Mouse (Mus musculus) CH12.LX (cell line): ENCODE results near the gene Slc44a4. TPM values are rescaled to one million over a fixed set of nuclear protein-coding genes. Genes with fewer than 3 reads are reported as not detected.
A peak's percentile ranks its signal among the peaks of the same experiment; 100 is the strongest.

Experiments used
- DNase-seq: peaks from one replicate; pipeline ENCODE4 v3.0.0-alpha.2; 2013; ENCODE audit errors: extremely low read depth
- H3K27ac ChIP-seq: 2 replicates; pipeline ENCODE4 v1.5.1; 2012; ENCODE audit warnings: low read depth, mild to moderate bottlenecking, control low read depth, moderate library complexity; ENCODE audit not compliant: insufficient read depth
- H3K27me3 ChIP-seq: replicated peaks from 2 replicates; pipeline ENCODE3; 2012; ENCODE audit warnings: inconsistent platforms
- H3K36me3 ChIP-seq, 2 experiments: replicated peaks in 1 of 2; 2 replicates each; pipeline versions ENCODE3 to v1.6.1; 2012; ENCODE audit warnings: inconsistent platforms in 1 of 2, low read length in 1 of 2, mild to moderate bottlenecking in 1 of 2, mixed read lengths in 1 of 2, moderate library complexity in 1 of 2; ENCODE audit not compliant: control insufficient read depth in 1 of 2, insufficient read depth in 1 of 2
- H3K4me1 ChIP-seq, 2 experiments: 2 replicates each; pipeline ENCODE4 v1.6.1; 2012; ENCODE audit warnings: inconsistent platforms in 1 of 2, moderate library complexity in 1 of 2; ENCODE audit not compliant: insufficient read depth in 2 of 2, control insufficient read depth in 1 of 2
- H3K4me2 ChIP-seq: 2 replicates; pipeline ENCODE4 v1.6.1; 2012; ENCODE audit warnings: low read depth, mild to moderate bottlenecking, control low read depth; ENCODE audit not compliant: poor library complexity, insufficient read depth, severe bottlenecking
- H3K4me3 ChIP-seq, 3 experiments: fragments of 150-350 bp in 1 of 3; sonication (generic) in 1 of 3; replicated peaks in 1 of 3; 2 replicates each; pipeline versions ENCODE3 to v1.5.1; 2011 to 2012; ENCODE audit warnings: low read depth in 2 of 3, low read length in 2 of 3, mild to moderate bottlenecking in 2 of 3, moderate library complexity in 2 of 3, control low read depth in 1 of 3, improper control_type of control experiment in 1 of 3, inconsistent platforms in 1 of 3, mixed read lengths in 1 of 3; ENCODE audit not compliant: poor library complexity in 1 of 3
- H3K79me2 ChIP-seq: replicated peaks from 2 replicates; pipeline ENCODE4 v1.6.1; 2012; ENCODE audit warnings: mild to moderate bottlenecking, moderate library complexity; ENCODE audit not compliant: control insufficient read depth, poor library complexity, insufficient read depth, severe bottlenecking; ENCODE audit errors: extremely low read depth
- H3K9ac ChIP-seq: 2 replicates; pipeline ENCODE4 v1.6.1; 2012; ENCODE audit warnings: low read depth, mild to moderate bottlenecking, control low read depth, moderate library complexity; ENCODE audit not compliant: insufficient read depth
- H3K9me3 ChIP-seq: replicated peaks from 2 replicates; pipeline ENCODE3; 2012; ENCODE audit warnings: low read length, inconsistent platforms, mixed read lengths
- CHD1 ChIP-seq: IDR thresholded peaks from 2 replicates; pipeline ENCODE4 v1.6.1; 2012; ENCODE audit warnings: low read depth, low read length, improper control_type of control experiment, inconsistent platforms
- CTCF ChIP-seq, 2 experiments: IDR thresholded peaks in 1 of 2; conservative IDR thresholded peaks in 1 of 2; 2 replicates each; pipeline ENCODE4 v1.5.1; 2011 to 2012; ENCODE audit warnings: low read depth in 2 of 2, low read length in 2 of 2, improper control_type of control experiment in 1 of 2, inconsistent platforms in 1 of 2, mild to moderate bottlenecking in 1 of 2, moderate library complexity in 1 of 2
- ELF1 ChIP-seq: IDR thresholded peaks from 2 replicates; pipeline ENCODE4 v1.6.1; 2014; ENCODE audit warnings: low read depth, mild to moderate bottlenecking, inconsistent platforms, low read length, improper control_type of control experiment
- JUND ChIP-seq: conservative IDR thresholded peaks from 2 replicates; pipeline ENCODE4 v1.6.1; 2011; ENCODE audit warnings: low read depth, low read length, improper control_type of control experiment
- MAX ChIP-seq: IDR thresholded peaks from 2 replicates; pipeline ENCODE4 v1.6.1; 2011; ENCODE audit warnings: low read length, improper control_type of control experiment
- MYC ChIP-seq: IDR thresholded peaks from 2 replicates; pipeline ENCODE4 v1.6.1; 2011; ENCODE audit warnings: low read depth, mild to moderate bottlenecking, improper control_type of control experiment, low read length
- PAX5 ChIP-seq: IDR thresholded peaks from 2 replicates; pipeline ENCODE4 v1.6.1; 2012; ENCODE audit warnings: low read length, inconsistent platforms, mixed read lengths
- POLR2AphosphoS2 ChIP-seq: IDR thresholded peaks from 2 replicates; pipeline ENCODE4 v1.6.1; 2011; ENCODE audit warnings: low read depth, low read length, improper control_type of control experiment
- SIN3A ChIP-seq: IDR thresholded peaks from 2 replicates; pipeline ENCODE4 v1.6.1; 2012; ENCODE audit warnings: low read length, improper control_type of control experiment, inconsistent platforms
- TBP ChIP-seq: conservative IDR thresholded peaks from 2 replicates; pipeline ENCODE4 v1.6.1; 2011; ENCODE audit warnings: low read depth, low read length, improper control_type of control experiment
- ZC3H11A ChIP-seq: IDR thresholded peaks from 2 replicates; pipeline ENCODE4 v1.6.1; 2012; ENCODE audit warnings: low read depth, mild to moderate bottlenecking, inconsistent platforms, low read length, improper control_type of control experiment
- ZMIZ1 ChIP-seq: IDR thresholded peaks from 2 replicates; pipeline ENCODE4 v1.6.1; 2012; ENCODE audit warnings: low read depth, mild to moderate bottlenecking, inconsistent platforms, low read length, improper control_type of control experiment
- ZNF384 ChIP-seq: IDR thresholded peaks from 2 replicates; pipeline ENCODE4 v1.6.1; 2012; ENCODE audit warnings: low read depth, low read length, improper control_type of control experiment, inconsistent platforms
- dilution Hi-C: fragments of 300-500 bp; cut with MboI; formaldehyde crosslinking; loops from 2 replicates; pipeline ENCODE4 v1.14.3; 2020; ENCODE audit warnings: low sequenced_read_pairs; ENCODE audit not compliant: extremely low pct_unique_long_range_greater_than_20kb, extremely low pct_ligation_motif_present
- in situ Hi-C: fragments of 300-500 bp; cut with MboI; formaldehyde crosslinking; loops from 3 replicates; pipeline ENCODE4 v1.14.3; 2019; ENCODE audit warnings: low sequenced_read_pairs, low pct_ligation_motif_present, low pct_unique_long_range_greater_than_20kb, mixed read lengths
- polyA plus RNA-seq: library from polyadenylated mRNA; unstranded; fragments of >175 nt; gene quantifications from 2 replicates; pipeline ENCODE4 v1.2.1, GENCODE M21; 2012; ENCODE audit warnings: low read depth; ENCODE audit not compliant: insufficient read length
- total RNA-seq, 2 experiments: library from RNA; depleted of rRNA; stranded (reverse); fragments of 300-350 nt in 1 of 2; fragments of >200 nt in 1 of 2; gene quantifications; 2 replicates each; pipeline ENCODE4 v1.2.3; 2012 to 2014

Slc44a4 gene
- total and polyA plus RNA-seq, 3 experiments, result 0.55 to 1.4 (median 0.62) TPM

- dilution Hi-C loops, result no loop called here
- Histone ChIP-seq H3K27ac (no peak overlapping the region), H3K9me3 (peaks cover 5% of the 10 kb centered on the region), H3K36me3 (no peaks in the 10 kb centered on the region), H3K79me2 (no peaks in the 10 kb centered on the region), H3K9ac (no peak overlapping the region), H3K4me2 (no peak overlapping the region), H3K4me1 (peaks cover 14 to 44% of the 10 kb centered on the region in 2 experiments), H3K27me3 (no peaks in the 10 kb centered on the region), H3K4me3 (no peak overlapping the region)
- in situ Hi-C loops, result no loop called here
- no peak for DNase-seq
- TF ChIP-seq ELF1 (peak; percentile 39; the same call in 1 of the 2 replicates), ZC3H11A (no peak), CTCF (conservative IDR thresholded peaks at IDR 0.05 in 1 of 2, IDR thresholded peaks at IDR 0.05 in 1 of 2; ENCODE audit: low read depth in 2 of 2, low read length in 2 of 2) (peak in 1 of 2 experiments; percentile 29; a peak in 2 of 4 replicates)
Observed at GRCm38 (mm10) chr17:34883332-34883731, 30.9 kb upstream of the Slc44a4 start.

GRCm38 (mm10) chr17:34884704-34885103 lies 29.6 kb upstream of the Slc44a4 start:
- no peak for DNase-seq
- in situ Hi-C loops, result no loop called here
- Histone ChIP-seq H3K9ac (no peak overlapping the region), H3K4me3 (no peak overlapping the region), H3K4me2 (no peak overlapping the region), H3K9me3 (peaks cover 5% of the 10 kb centered on the region), H3K4me1 (peaks cover 14 to 36% of the 10 kb centered on the region in 2 experiments), H3K79me2 (no peaks in the 10 kb centered on the region), H3K27me3 (no peaks in the 10 kb centered on the region), H3K27ac (no peak overlapping the region), H3K36me3 (no peaks in the 10 kb centered on the region)
- TF ChIP-seq SIN3A (no peak), MYC (no peak), MAX (no peak), PAX5 (no peak), ZNF384 (no peak), JUND (no peak), CHD1 (no peak)
- dilution Hi-C loops, result no loop called here

- DNase-seq, result no peak
- dilution Hi-C loops, result no loop called here
- peaks cover 5% of the 10 kb centered on the region for H3K9me3 ChIP-seq
Observed at GRCm38 (mm10) chr17:34885615-34886014, 28.7 kb upstream of the Slc44a4 start.

More at GRCm38 (mm10) chr17:34885615-34886014, 28.7 kb upstream of the Slc44a4 start:
- H3K4me1 ChIP-seq, result peaks cover 11 to 31% of the 10 kb centered on the region in 2 experiments; a peak in 3 of 4 replicates
- no peaks in the 10 kb centered on the region for H3K27me3 ChIP-seq
- H3K36me3 ChIP-seq, result no peaks in the 10 kb centered on the region
- H3K4me3 ChIP-seq, result no peak overlapping the region
- no peak overlapping the region for H3K4me2 ChIP-seq
- TF ChIP-seq TBP (no peak), POLR2AphosphoS2 (no peak), ZMIZ1 (no peak)
- H3K79me2 ChIP-seq, result no peaks in the 10 kb centered on the region
- in situ Hi-C loops, result no loop called here
- no peak overlapping the region for H3K27ac ChIP-seq
- no peak overlapping the region for H3K9ac ChIP-seq
